Mouse (Mus musculus): ENCODE results near the gene 4933424G06Rik. TPM values are rescaled to one million over a fixed set of nuclear protein-coding genes. Genes with fewer than 3 reads are reported as not detected.

4933424G06Rik gene
- total RNA-seq, 2 experiments from 2014 or later: 0.51 to 1.5 TPM

GRCm38 (mm10) chr1:36723146-36724056 is 13.5 kb downstream of the 4933424G06Rik start:
- intact Hi-C loops (cut with DNase I): no loop called here
- no peak overlapping the region for H3K4me3 ChIP-seq
- no peak overlapping the region for H3K27ac ChIP-seq
- no peak for TF ChIP-seq CTCF (IDR thresholded peaks at IDR 0.05)
- DNase-seq: no peak

- no peak overlapping the region for H3K27ac ChIP-seq
- TF ChIP-seq CTCF (IDR thresholded peaks at IDR 0.05): no peak
- intact Hi-C loops (cut with DNase I): no loop called here
- H3K4me3 ChIP-seq: no peak overlapping the region
- DNase-seq: no peak
These were observed 14.1 kb downstream of the 4933424G06Rik start for GRCm38 (mm10) chr1:36724057-36724431.

GRCm38 (mm10) chr1:36737300-36737699 is 27.4 kb downstream of the 4933424G06Rik start:
- no peak overlapping the region for H3K4me3 ChIP-seq
- intact Hi-C loops (cut with DNase I): loop anchor here (5.0 kb wide), 1 partner anchor 515 kb away; no protein-coding TSS in a partner anchor
- peak; percentile 87 for DNase-seq

GRCm38 (mm10) chr1:36739231-36739630 is 29.3 kb downstream of the 4933424G06Rik start:
- intact Hi-C loops (cut with DNase I): loop anchor here (5.0 kb wide), 1 partner anchor 513 kb away; no protein-coding TSS in a partner anchor
- H3K4me3 ChIP-seq: no peak overlapping the region
- no peak for DNase-seq
- no peak overlapping the region for H3K27ac ChIP-seq
- no peak for TF ChIP-seq CTCF (IDR thresholded peaks at IDR 0.05)

More at GRCm38 (mm10) chr1:36737300-36737699, 27.4 kb downstream of the 4933424G06Rik start:
- peak; percentile 87 for TF ChIP-seq CTCF (IDR thresholded peaks at IDR 0.05)
- H3K27ac ChIP-seq: peak overlapping the region; percentile 20; the same call in 1 of the 2 replicates

GRCm38 (mm10) chr1:36743046-36743445 is 33.1 kb downstream of the 4933424G06Rik start:
- no peak for DNase-seq
- TF ChIP-seq CTCF (IDR thresholded peaks at IDR 0.05): no peak
- Histone ChIP-seq H3K27ac (no peak overlapping the region), H3K4me3 (no peak overlapping the region)
- intact Hi-C loops (cut with DNase I): no loop called here

GRCm38 (mm10) chr1:36744268-36744944 is 34.5 kb downstream of the 4933424G06Rik start:
- TF ChIP-seq CTCF (IDR thresholded peaks at IDR 0.05): peak; percentile 80
- peak overlapping the region; percentile 55 for H3K4me3 ChIP-seq
- DNase-seq: peak; percentile 61
- intact Hi-C loops (cut with DNase I): no loop called here
- H3K27ac ChIP-seq: no peak overlapping the region

- intact Hi-C loops (cut with DNase I): no loop called here
- no peak overlapping the region for H3K4me3 ChIP-seq
- DNase-seq: no peak
- TF ChIP-seq CTCF (IDR thresholded peaks at IDR 0.05): no peak
- H3K27ac ChIP-seq: no peak overlapping the region
These were observed 35.7 kb downstream of the 4933424G06Rik start for GRCm38 (mm10) chr1:36745661-36746060.

GRCm38 (mm10) chr1:36746452-36746851 is 36.5 kb downstream of the 4933424G06Rik start:
- peak; percentile 61 for TF ChIP-seq CTCF (IDR thresholded peaks at IDR 0.05)
- intact Hi-C loops (cut with DNase I): no loop called here
- peak; percentile 35 for DNase-seq

GRCm38 (mm10) chr1:36753932-36754675 is 44.2 kb downstream of the 4933424G06Rik start:
- TF ChIP-seq CTCF (IDR thresholded peaks at IDR 0.05): no peak
- DNase-seq: no peak
- intact Hi-C loops (cut with DNase I): no loop called here
- Histone ChIP-seq H3K27ac (no peak overlapping the region), H3K4me3 (no peak overlapping the region)

More at GRCm38 (mm10) chr1:36746452-36746851, 36.5 kb downstream of the 4933424G06Rik start:
- H3K27ac ChIP-seq: no peak overlapping the region
- H3K4me3 ChIP-seq: no peak overlapping the region

GRCm38 (mm10) chr1:36758553-36758952 is 48.6 kb downstream of the 4933424G06Rik start:
- no peak for DNase-seq
- Histone ChIP-seq H3K27ac (no peak overlapping the region), H3K4me3 (no peak overlapping the region)
- intact Hi-C loops (cut with DNase I): no loop called here
- TF ChIP-seq CTCF (IDR thresholded peaks at IDR 0.05): no peak

GRCm38 (mm10) chr1:36759076-36759475 is 49.1 kb downstream of the 4933424G06Rik start:
- Histone ChIP-seq H3K4me3 (no peak overlapping the region), H3K27ac (no peak overlapping the region)
- DNase-seq: no peak
- TF ChIP-seq CTCF (IDR thresholded peaks at IDR 0.05): no peak
- intact Hi-C loops (cut with DNase I): no loop called here

- Histone ChIP-seq H3K4me3 (no peak overlapping the region), H3K27ac (no peak overlapping the region)
- no peak for TF ChIP-seq CTCF (IDR thresholded peaks at IDR 0.05)
- no peak for DNase-seq
- intact Hi-C loops (cut with DNase I): no loop called here
These were observed 50.5 kb downstream of the 4933424G06Rik start for GRCm38 (mm10) chr1:36760401-36760800.

Measured in gastrocnemius, adult 2 months (tissue).